Mouse (Mus musculus): ENCODE data around the gene Ptprz1.

Ptprz1 gene

DNA sequence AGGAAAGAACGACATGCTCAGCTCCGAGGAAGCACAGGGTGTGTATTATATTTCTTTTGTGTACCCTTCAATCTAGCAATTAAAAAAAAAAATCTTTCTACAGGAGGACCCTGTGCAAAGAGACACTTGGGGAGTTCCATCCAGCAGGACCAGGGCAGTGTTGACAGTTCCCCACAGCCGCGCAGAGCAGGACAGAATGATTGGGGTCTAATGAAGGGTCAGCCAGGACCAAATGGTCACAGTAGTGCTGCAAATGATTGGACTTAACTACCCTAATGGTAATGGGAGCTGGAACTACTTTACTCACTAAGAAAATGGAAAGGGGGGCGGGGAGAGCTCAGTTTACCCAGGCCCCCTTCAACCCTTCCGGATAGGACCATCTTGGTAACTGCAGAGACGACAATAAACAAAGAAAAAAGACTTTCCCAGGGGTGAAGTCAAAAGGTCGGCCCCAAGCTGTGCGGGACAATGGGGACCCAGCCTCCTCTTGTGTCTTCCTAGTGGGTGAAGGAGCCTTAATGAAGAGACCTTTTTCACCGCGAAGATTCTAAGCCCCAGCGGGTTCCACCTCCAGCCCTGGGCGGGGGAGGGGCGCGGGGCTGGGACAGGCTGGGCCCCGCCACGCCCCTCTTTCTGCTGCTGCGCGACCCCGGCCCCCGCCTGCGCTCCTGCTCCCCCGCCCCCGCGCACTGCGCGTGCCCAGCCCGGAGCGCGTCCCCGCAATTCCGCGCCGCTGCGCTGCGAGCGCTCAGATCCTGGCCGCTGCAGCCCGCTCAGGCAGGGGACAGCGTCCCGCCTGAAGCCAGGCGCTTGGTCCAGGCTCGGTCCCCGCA lies at the start of gene Ptprz1:
Gene Ptprz1 (plus strand): TSS at position 722 of the 833 bp plus-strand sequence.
- peak; percentile 23 for DNase-seq

- DNase-seq = no peak
Measured at GRCm38 (mm10) chr6:22833637-22834036, 41.7 kb upstream of the Ptprz1 start.

GRCm38 (mm10) chr6:22834100-22834970 lies 41.0 kb upstream of the Ptprz1 start:
- DNase-seq = no peak

- no peak for DNase-seq
Measured at GRCm38 (mm10) chr6:22875614-22876541, 576 bp downstream of the Ptprz1 start.

- DNase-seq = no peak
Measured at GRCm38 (mm10) chr6:22887978-22888377, 12.7 kb downstream of the Ptprz1 start.

DNA sequence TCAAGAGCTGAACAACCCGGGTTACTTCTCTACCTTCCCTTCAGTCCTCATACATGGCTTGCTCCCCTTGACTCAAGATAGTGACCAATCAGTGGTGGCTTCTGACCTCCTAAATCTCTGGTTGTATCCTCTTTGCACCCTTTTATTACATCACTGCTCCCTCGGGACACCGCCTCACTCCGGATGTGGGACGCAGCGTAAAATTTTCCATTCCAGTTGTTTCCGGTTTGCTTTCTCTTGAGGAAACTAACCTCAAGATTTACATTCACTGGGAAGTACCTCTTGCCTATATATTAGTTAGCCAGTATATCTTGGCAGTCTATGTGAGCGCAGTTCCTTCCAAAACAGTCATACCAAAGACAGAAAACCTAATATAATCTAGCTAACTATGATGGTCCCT lies 14.0 kb downstream of the Ptprz1 start:
- DNase-seq = no peak

DNA sequence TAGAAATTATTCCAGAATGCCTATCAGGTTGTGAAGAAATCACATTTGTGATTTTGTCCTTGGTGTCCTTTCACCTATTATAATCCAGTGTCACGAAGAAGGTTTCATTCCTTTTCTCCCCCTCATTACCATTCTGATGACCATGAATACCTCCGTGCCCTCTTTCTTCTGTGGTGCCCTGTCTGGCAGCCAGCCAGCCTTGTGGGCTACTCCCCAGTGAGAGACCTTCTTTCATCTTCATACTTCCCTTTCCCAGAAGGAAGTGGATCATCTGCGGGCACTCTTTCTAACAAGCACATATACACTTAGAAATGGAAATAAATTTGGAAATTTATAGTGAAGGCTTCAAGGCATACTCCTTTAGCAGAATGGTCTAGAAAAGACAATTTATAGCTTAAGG lies 26.7 kb downstream of the Ptprz1 start:
- no peak for DNase-seq

DNA sequence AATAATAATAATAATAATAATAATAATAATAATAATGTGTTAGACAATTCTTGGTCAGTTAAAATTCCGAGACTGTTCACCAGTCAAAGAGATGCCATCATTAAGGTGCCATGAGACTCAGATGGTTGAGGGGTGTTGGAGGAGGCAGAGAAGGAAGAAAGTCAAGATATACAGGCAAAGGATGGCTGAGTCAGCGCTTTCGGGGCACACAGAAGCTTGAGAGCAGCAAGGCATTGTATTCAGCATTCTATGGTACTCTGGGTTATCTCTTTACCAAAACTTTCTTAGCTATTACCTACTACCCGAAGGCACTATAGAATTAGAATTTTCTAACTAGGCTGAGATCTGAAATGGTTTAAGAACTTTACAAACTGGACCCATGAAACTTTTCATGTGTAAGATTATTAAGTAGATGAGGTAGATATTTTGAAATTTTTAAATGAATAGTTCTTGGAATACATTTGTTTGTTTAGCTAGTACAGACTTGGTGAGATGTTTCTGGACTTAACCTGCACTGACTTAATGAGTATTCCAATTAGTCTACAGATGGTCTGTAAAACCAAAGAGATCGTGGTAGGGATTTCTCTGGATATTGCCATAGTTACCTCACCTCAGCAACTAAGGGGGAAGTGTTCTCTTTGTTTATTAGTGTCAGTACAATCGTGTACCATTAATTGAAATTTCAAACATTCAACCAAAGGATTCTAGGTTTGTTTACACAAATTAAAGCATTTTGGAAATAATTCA lies 33.4 kb downstream of the Ptprz1 start:
- DNase-seq = no peak

GRCm38 (mm10) chr6:22909257-22909907 lies 34.1 kb downstream of the Ptprz1 start:
- no peak for DNase-seq

DNA sequence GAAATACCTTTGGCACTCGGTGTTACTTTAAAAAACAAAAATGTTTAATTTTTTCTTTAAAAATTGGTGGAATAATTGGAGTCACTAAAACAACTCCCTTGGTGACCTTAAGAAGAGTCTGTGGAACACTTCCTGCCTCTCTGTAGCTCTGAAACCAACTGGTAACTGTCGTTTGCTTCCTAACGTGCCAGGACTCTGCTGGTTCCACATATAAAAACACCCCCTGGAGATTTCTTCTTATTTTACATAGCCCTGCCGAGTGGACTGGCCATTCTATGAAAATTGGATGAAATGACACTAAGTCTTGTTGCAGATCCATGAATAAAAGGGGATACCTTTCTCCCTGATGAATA lies 34.6 kb downstream of the Ptprz1 start:
- DNase-seq = no peak

- DNase-seq = no peak
Measured at GRCm38 (mm10) chr6:22922880-22923279, 47.6 kb downstream of the Ptprz1 start.

GRCm38 (mm10) chr6:22932768-22933265 lies 57.5 kb downstream of the Ptprz1 start:
- no peak for DNase-seq

GRCm38 (mm10) chr6:22937126-22937525 lies 61.8 kb downstream of the Ptprz1 start:
- DNase-seq = no peak

DNA sequence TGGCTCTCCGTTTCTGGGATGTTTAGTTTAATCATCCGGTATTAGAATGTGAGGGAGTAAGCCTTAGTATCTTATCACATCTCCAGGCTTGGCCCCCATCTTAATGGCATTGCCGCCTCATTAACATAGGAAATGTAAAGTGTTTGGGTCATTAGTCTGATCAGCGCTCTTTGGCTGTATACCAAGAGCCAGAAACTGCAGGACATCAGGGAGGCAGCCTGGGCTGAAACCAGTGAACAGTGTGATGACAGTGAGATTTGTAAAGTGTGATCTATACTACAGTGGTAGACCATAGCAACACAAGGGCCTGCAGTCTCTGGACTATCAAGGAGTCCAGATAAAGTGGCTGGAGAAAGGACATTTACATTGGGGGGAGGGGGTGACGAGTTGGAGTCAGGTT lies 62.2 kb downstream of the Ptprz1 start:
- DNase-seq = no peak

- DNase-seq = no peak
Measured at GRCm38 (mm10) chr6:22944191-22944590, 68.9 kb downstream of the Ptprz1 start.

DNA sequence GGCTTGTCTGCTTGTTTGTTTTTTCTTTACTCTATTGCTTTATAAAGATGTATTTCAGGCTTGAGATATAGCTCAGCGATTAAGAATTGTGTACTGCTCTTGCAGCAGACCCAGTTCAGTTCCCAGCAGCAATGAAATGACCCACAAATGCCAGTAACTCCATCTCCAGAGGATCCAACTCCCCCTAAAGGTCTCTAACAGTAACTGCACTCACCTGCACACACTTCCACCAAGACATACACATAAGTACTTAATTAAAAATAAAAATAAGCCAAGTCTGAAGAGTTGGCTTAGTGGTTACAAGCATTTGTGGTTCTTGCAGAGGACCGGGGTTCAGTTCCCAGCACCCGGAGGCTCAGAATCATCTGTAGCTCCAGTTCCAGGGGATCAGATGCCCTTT lies 88.1 kb downstream of the Ptprz1 start:
- no peak for DNase-seq

- peak; percentile 4 for DNase-seq
Measured at GRCm38 (mm10) chr6:22968073-22968472, 92.8 kb downstream of the Ptprz1 start.

GRCm38 (mm10) chr6:22983769-22984519 lies 108.6 kb downstream of the Ptprz1 start:
- no peak for DNase-seq

GRCm38 (mm10) chr6:22984520-22985154 lies 109.3 kb downstream of the Ptprz1 start:
- DNase-seq = no peak

DNA sequence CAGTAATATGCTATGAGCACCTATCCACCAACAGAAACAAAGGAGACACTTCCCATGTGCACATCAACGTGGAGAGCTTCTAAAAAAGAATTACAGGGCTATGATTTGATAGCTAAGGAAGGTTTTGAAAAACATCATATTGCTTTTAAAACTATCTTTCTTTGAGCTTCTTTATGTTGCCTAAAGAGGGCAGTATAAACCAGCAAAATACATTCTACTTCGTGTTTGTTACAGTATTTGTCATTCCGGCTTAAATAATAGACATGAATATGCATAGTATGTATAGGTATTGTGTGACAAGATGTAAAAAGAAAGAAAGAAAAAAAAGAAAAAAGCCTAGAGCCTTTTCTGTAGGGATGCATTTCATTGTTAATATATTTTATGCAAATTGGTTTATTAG lies 127.8 kb downstream of the Ptprz1 start:
- no peak for DNase-seq

Data from lung, postnatal 10 days (tissue).